Mouse (Mus musculus): ENCODE data around the gene Pwwp2b. TPM values are rescaled to one million over a fixed set of nuclear protein-coding genes. Genes with fewer than 3 reads are reported as not detected.
A peak's percentile ranks its signal among the peaks of the same experiment; 100 is the strongest.

Pwwp2b gene
- polyA plus RNA-seq, 1 experiment from 2014 or later = 4.2 TPM

DNA sequence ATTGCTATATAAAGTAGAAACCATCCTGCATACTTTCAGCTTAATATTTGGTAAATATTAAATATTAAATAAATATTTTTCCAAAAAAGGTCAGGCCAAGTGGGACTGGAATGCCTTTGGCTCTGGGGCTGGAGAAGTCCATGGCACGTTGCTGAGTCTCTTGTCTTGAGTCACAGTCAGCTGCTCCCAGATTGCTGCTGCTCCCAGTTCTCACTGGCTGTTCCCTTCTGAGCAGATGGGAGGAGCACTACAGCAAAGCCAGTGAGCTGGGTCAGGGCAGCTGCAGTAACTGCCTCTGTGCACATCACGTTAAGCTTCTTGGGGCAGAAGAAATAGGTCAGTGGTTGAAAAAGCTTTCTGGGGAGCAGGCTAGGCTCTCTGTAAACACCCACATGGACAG lies 28.0 kb upstream of the Pwwp2b start:
- H3K27me3 ChIP-seq (ENCODE audit: control insufficient read depth, insufficient read depth, low read length) = no peaks in the 10 kb centered on the region
- H3K4me1 ChIP-seq (replicated peaks; ENCODE audit: control insufficient read depth, insufficient read depth, low read length) = no peaks in the 10 kb centered on the region
- no peak overlapping the region for H3K9ac ChIP-seq (ENCODE audit: low read length)
- H3K36me3 ChIP-seq (ENCODE audit: control insufficient read depth, insufficient read depth, low read length) = no peaks in the 10 kb centered on the region
- no peak overlapping the region for H3K4me3 ChIP-seq (ENCODE audit: low read depth, low read length)
- ATAC-seq (replicated peaks; ENCODE audit: low FRiP score) (no peak), DNase-seq (ENCODE audit: low spot score) (no peak)
- 49% methylated on average over 2 of the region's 2 CpGs for WGBS
- no peak overlapping the region for H3K27ac ChIP-seq (ENCODE audit: low read depth, low read length)
- no peaks in the 10 kb centered on the region for H3K9me3 ChIP-seq (ENCODE audit: control insufficient read depth, low read length)
- H3K4me2 ChIP-seq (ENCODE audit: low read depth, low read length, severe bottlenecking) = no peak overlapping the region

DNA sequence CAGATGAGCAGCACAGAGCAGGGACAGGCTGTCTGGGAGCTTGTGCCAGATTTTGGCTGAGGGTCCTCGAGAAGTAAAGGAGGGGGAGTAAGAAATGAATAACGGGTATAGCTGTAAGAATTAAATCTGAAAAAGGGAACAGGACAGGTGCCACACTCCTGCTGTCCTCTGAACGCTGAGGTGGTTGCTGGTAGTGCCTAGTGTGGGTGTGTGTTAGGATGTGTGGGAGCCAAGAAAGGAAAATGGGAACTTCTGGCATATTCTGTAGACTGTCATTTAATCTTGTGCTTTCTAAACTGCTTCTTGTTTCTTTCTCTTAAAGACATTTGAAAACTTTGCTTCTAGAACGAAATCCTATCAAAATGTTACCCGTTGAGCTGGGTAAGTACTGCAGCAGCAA lies 27.2 kb upstream of the Pwwp2b start:
- 86% methylated on average over 5 of the region's 5 CpGs for WGBS
- H3K4me2 ChIP-seq (ENCODE audit: low read depth, low read length, severe bottlenecking) = no peak overlapping the region

DNA sequence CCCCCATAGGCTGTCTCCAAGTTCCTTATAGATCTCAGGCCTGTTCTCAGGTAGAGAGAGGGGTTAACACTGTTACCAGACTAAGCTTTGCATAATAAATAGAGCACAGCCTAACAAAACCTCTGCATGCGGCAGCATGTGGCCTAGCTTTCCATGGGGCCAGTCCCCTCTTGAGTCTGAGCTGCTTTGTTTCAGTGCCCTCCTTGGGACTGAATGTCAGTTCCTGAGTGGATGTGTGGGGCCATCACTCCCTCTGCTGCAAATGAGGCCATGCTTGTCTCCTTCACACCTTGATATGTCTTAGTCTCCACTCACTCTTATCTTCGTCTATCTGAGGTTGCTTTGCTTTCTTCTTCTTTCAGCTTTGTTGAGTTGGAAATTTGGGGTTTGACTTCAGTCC lies 26.4 kb upstream of the Pwwp2b start:
- DNase-seq (ENCODE audit: low spot score) = no peak
- Histone ChIP-seq H3K36me3 (ENCODE audit: control insufficient read depth, insufficient read depth, low read length) (no peaks in the 10 kb centered on the region), H3K27ac (ENCODE audit: low read depth, low read length) (no peak overlapping the region), H3K4me1 (replicated peaks; ENCODE audit: control insufficient read depth, insufficient read depth, low read length) (no peaks in the 10 kb centered on the region), H3K9ac (ENCODE audit: low read length) (no peak overlapping the region), H3K4me2 (ENCODE audit: low read depth, low read length, severe bottlenecking) (no peak overlapping the region), H3K4me3 (ENCODE audit: low read depth, low read length) (no peak overlapping the region), H3K9me3 (ENCODE audit: control insufficient read depth, low read length) (no peaks in the 10 kb centered on the region), H3K27me3 (ENCODE audit: control insufficient read depth, insufficient read depth, low read length) (no peaks in the 10 kb centered on the region)
- 58% methylated on average over 2 of the region's 2 CpGs for WGBS
- ATAC-seq (replicated peaks; ENCODE audit: low FRiP score) = no peak

More for the DNA sequence above, 27.2 kb upstream of the Pwwp2b start:
- Histone ChIP-seq H3K4me3 (ENCODE audit: low read depth, low read length) (no peak overlapping the region), H3K4me1 (replicated peaks; ENCODE audit: control insufficient read depth, insufficient read depth, low read length) (no peaks in the 10 kb centered on the region), H3K9ac (ENCODE audit: low read length) (no peak overlapping the region), H3K27ac (ENCODE audit: low read depth, low read length) (no peak overlapping the region), H3K36me3 (ENCODE audit: control insufficient read depth, insufficient read depth, low read length) (no peaks in the 10 kb centered on the region), H3K9me3 (ENCODE audit: control insufficient read depth, low read length) (no peaks in the 10 kb centered on the region), H3K27me3 (ENCODE audit: control insufficient read depth, insufficient read depth, low read length) (no peaks in the 10 kb centered on the region)
- ATAC-seq (replicated peaks; ENCODE audit: low FRiP score) (no peak), DNase-seq (ENCODE audit: low spot score) (no peak)

DNA sequence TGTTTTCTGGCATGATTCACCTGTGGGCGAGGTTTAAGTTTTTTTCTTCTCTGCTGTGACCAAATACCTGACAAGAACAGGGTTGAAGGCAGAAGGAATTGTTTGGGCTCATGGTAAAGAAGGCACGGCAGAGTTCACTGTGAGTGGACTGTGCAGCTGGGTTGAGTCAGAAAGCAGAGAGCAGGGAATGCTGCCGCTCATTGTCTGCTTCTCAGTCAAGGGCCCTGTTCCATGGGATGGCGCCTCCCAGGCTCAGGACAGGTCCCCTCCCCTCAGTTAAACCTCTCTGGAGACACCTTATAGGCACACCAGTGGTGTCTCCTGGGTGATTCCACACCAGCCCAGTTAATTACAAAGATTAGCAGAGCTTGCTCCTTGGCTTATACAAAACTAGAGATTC lies 25.9 kb upstream of the Pwwp2b start:
- Histone ChIP-seq H3K27ac (ENCODE audit: low read depth, low read length) (no peak overlapping the region), H3K4me1 (replicated peaks; ENCODE audit: control insufficient read depth, insufficient read depth, low read length) (no peaks in the 10 kb centered on the region)
- WGBS = 78% methylated on average over 4 of the region's 4 CpGs

DNA sequence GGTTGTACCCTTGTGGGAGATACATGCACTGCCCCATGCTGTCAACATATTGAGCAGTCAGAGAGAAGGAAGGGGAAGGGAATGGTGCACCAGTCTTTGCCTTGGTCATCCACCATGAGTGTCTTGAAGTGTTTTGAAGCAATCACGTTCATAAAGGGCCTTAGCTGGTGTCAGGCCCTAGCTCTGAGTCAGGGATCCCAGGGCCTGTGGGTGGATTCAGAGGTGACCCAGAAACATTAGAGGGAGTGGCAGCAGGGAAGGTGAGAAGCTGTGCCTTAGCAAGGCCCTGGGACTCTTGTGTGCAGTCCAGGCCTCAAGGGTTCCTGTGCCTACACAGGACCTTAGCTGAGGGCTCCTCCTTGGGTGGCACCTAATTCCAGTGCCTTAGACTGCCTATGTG lies 24.2 kb upstream of the Pwwp2b start:
- H3K4me2 ChIP-seq (ENCODE audit: low read depth, low read length, severe bottlenecking) = no peak overlapping the region
- no peak for ATAC-seq (replicated peaks; ENCODE audit: low FRiP score)
- H3K4me3 ChIP-seq (ENCODE audit: low read depth, low read length) = no peak overlapping the region
- 83% methylated on average over 1 of the region's 1 CpGs for WGBS
- H3K27ac ChIP-seq (ENCODE audit: low read depth, low read length) = no peak overlapping the region
- H3K36me3 ChIP-seq (ENCODE audit: control insufficient read depth, insufficient read depth, low read length) = no peaks in the 10 kb centered on the region
- no peaks in the 10 kb centered on the region for H3K27me3 ChIP-seq (ENCODE audit: control insufficient read depth, insufficient read depth, low read length)
- H3K9ac ChIP-seq (ENCODE audit: low read length) = no peak overlapping the region
- no peaks in the 10 kb centered on the region for H3K9me3 ChIP-seq (ENCODE audit: control insufficient read depth, low read length)
- no peak for DNase-seq (ENCODE audit: low spot score)
- H3K4me1 ChIP-seq (replicated peaks; ENCODE audit: control insufficient read depth, insufficient read depth, low read length) = no peaks in the 10 kb centered on the region

More for the DNA sequence above, 25.9 kb upstream of the Pwwp2b start:
- Histone ChIP-seq H3K4me2 (ENCODE audit: low read depth, low read length, severe bottlenecking) (no peak overlapping the region), H3K9me3 (ENCODE audit: control insufficient read depth, low read length) (no peaks in the 10 kb centered on the region), H3K9ac (ENCODE audit: low read length) (no peak overlapping the region), H3K4me3 (ENCODE audit: low read depth, low read length) (no peak overlapping the region), H3K27me3 (ENCODE audit: control insufficient read depth, insufficient read depth, low read length) (no peaks in the 10 kb centered on the region), H3K36me3 (ENCODE audit: control insufficient read depth, insufficient read depth, low read length) (no peaks in the 10 kb centered on the region)
- DNase-seq (ENCODE audit: low spot score) (no peak), ATAC-seq (replicated peaks; ENCODE audit: low FRiP score) (no peak)

DNA sequence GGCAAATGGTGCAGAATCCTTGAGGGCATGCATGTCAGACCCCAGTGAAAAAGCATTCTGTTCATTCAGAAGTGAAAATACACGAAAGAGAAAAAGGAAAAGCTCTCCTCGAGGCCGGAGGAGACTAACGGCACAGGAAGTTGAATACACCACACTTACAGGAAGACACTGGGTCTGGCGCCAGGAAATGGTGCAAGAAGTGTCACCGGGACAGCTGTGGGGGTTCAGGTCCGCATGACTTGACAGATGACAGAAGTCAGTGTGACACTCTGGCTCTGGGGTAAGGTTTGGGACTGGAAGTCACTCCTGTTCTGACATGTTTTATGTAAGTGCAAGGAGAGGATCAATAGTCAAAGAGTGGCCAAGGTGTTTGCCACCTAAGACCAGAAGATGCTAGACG lies 23.6 kb upstream of the Pwwp2b start:
- Histone ChIP-seq H3K9me3 (ENCODE audit: control insufficient read depth, low read length) (no peaks in the 10 kb centered on the region), H3K36me3 (ENCODE audit: control insufficient read depth, insufficient read depth, low read length) (no peaks in the 10 kb centered on the region), H3K9ac (ENCODE audit: low read length) (no peak overlapping the region), H3K27ac (ENCODE audit: low read depth, low read length) (no peak overlapping the region), H3K27me3 (ENCODE audit: control insufficient read depth, insufficient read depth, low read length) (no peaks in the 10 kb centered on the region), H3K4me1 (replicated peaks; ENCODE audit: control insufficient read depth, insufficient read depth, low read length) (no peaks in the 10 kb centered on the region), H3K4me2 (ENCODE audit: low read depth, low read length, severe bottlenecking) (no peak overlapping the region), H3K4me3 (ENCODE audit: low read depth, low read length) (no peak overlapping the region)
- DNase-seq (ENCODE audit: low spot score) = no peak
- WGBS = 79% methylated on average over 8 of the region's 8 CpGs
- no peak for ATAC-seq (replicated peaks; ENCODE audit: low FRiP score)

DNA sequence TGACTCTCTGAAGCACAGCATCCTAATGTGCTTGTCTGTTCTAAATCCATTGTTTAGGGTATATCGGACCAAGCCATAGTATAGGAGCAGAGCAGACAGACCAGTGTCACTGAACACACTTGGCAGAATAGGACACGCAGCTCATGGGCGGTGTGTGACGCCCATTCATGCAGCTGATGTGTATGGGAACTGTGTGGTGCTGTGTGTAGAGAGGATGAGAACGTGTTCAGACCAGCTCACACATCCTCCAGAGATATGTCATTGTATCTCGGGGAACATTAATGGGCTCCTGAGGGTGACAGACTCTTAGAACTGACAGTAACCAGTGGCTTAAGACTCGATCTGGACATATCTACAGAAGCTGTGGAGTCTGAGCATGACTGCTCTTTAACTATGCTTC lies 21.9 kb upstream of the Pwwp2b start:
- 87% methylated on average over 7 of the region's 7 CpGs for WGBS
- no peak for ATAC-seq (replicated peaks; ENCODE audit: low FRiP score)

DNA sequence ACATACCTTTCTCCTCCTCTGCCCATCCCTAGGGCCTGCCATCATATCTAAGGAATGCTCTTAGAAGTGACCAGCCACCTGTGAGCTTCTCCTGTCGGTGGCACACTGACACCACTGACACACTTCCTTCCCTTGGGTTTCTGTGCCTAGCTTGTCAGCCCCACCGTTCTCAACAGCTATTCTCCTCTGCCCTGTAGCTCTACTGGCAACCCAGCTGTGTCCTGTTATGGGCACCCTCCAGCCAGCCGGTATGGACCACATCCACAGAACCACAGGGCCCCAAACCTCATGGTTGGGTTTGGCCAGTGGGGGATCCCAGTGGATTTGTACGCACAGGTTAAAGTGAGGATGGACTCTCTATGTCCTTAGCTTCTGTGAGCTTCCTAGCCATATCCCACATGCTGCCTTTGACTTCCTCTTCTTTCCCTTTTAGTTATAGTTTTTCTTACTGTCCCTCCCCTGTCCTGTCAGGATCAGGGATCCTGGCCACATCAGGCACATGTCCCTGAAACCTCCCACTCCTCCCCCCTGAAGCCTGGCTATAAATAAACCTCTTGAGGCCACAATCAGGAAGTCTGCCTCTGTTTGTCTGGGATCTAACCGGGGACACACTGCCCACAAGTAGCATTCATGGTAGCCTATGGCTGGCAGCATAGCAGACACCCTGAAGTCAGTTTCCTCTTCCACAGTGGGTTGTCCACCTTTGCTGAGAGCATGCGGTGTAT lies 19.7 kb upstream of the Pwwp2b start:
- no peak for ATAC-seq (replicated peaks; ENCODE audit: low FRiP score)
- Histone ChIP-seq H3K9me3 (ENCODE audit: control insufficient read depth, low read length) (no peaks in the 10 kb centered on the region), H3K4me2 (ENCODE audit: low read depth, low read length, severe bottlenecking) (no peak overlapping the region), H3K36me3 (ENCODE audit: control insufficient read depth, insufficient read depth, low read length) (no peaks in the 10 kb centered on the region), H3K9ac (ENCODE audit: low read length) (no peak overlapping the region), H3K4me3 (ENCODE audit: low read depth, low read length) (no peak overlapping the region), H3K27ac (ENCODE audit: low read depth, low read length) (no peak overlapping the region), H3K27me3 (ENCODE audit: control insufficient read depth, insufficient read depth, low read length) (no peaks in the 10 kb centered on the region), H3K4me1 (replicated peaks; ENCODE audit: control insufficient read depth, insufficient read depth, low read length) (no peaks in the 10 kb centered on the region)
- 84% methylated on average over 6 of the region's 6 CpGs for WGBS
- DNase-seq (ENCODE audit: low spot score) = no peak

More for the DNA sequence above, 21.9 kb upstream of the Pwwp2b start:
- peak; percentile 47 for DNase-seq (ENCODE audit: low spot score)
- H3K4me3 ChIP-seq (ENCODE audit: low read depth, low read length) = no peak overlapping the region
- no peaks in the 10 kb centered on the region for H3K27me3 ChIP-seq (ENCODE audit: control insufficient read depth, insufficient read depth, low read length)
- no peak overlapping the region for H3K9ac ChIP-seq (ENCODE audit: low read length)
- H3K36me3 ChIP-seq (ENCODE audit: control insufficient read depth, insufficient read depth, low read length) = no peaks in the 10 kb centered on the region
- no peak overlapping the region for H3K27ac ChIP-seq (ENCODE audit: low read depth, low read length)
- no peak overlapping the region for H3K4me2 ChIP-seq (ENCODE audit: low read depth, low read length, severe bottlenecking)
- H3K9me3 ChIP-seq (ENCODE audit: control insufficient read depth, low read length) = no peaks in the 10 kb centered on the region
- no peaks in the 10 kb centered on the region for H3K4me1 ChIP-seq (replicated peaks; ENCODE audit: control insufficient read depth, insufficient read depth, low read length)

DNA sequence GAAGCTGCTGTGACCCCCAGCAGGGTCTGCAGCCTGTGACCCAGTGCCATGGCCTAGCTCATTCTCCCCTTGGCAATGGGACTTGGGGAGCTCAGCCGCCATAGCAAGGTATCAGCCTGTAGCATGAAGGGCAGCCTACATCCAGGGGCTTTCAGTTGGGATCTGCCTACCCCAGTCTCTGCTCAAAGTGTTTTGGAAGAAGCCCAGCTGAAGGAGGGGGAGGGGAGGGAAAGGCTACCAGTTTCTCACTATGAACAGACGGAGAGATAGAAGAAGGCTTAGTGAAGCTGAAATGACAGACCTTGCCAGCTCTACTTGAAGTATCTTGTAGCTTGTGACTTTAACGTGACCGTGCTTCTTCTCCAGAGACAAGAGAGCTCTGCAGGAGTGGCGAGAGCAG lies 18.4 kb upstream of the Pwwp2b start:
- H3K9me3 ChIP-seq (ENCODE audit: control insufficient read depth, low read length) = no peaks in the 10 kb centered on the region

More for the DNA sequence above, 18.4 kb upstream of the Pwwp2b start:
- WGBS = 85% methylated on average over 5 of the region's 5 CpGs
- Histone ChIP-seq H3K27me3 (ENCODE audit: control insufficient read depth, insufficient read depth, low read length) (no peaks in the 10 kb centered on the region), H3K36me3 (ENCODE audit: control insufficient read depth, insufficient read depth, low read length) (no peaks in the 10 kb centered on the region), H3K9ac (ENCODE audit: low read length) (no peak overlapping the region), H3K4me1 (replicated peaks; ENCODE audit: control insufficient read depth, insufficient read depth, low read length) (0 out of 2 replicates have a peak, but pooled peaks cover 4% of the 10 kb centered on the region), H3K4me3 (ENCODE audit: low read depth, low read length) (no peak overlapping the region), H3K4me2 (ENCODE audit: low read depth, low read length, severe bottlenecking) (no peak overlapping the region), H3K27ac (ENCODE audit: low read depth, low read length) (no peak overlapping the region)
- DNase-seq (ENCODE audit: low spot score) (no peak), ATAC-seq (replicated peaks; ENCODE audit: low FRiP score) (no peak)

All from forebrain, embryonic 11.5 days (tissue).